Mouse (Mus musculus) hindbrain, embryonic 16.5 days (tissue): Measurements from ENCODE around the gene Ift140. TPM values are rescaled to one million over a fixed set of nuclear protein-coding genes. Genes with fewer than 3 reads are reported as not detected.

Source experiments
- ATAC-seq: fragments of 200-750 bp; cut with Nextera tagmentation; 2 replicates; pipeline ENCODE4 v1.8.0; 2017; ENCODE audit warnings: moderate TSS enrichment, moderate library complexity
- H3K27ac ChIP-seq: fragments of 300-500 bp; sonication (generic); 2 replicates; pipeline ENCODE4 v1.5.1; 2014; ENCODE audit warnings: low read depth, mild to moderate bottlenecking, control low read depth, low read length, moderate library complexity
- H3K27me3 ChIP-seq: fragments of 300-500 bp; sonication (generic); replicated peaks from 2 replicates; pipeline ENCODE4 v1.6.1; 2014; ENCODE audit warnings: low read length; ENCODE audit not compliant: control insufficient read depth, insufficient read depth
- H3K36me3 ChIP-seq: fragments of 300-500 bp; sonication (generic); 2 replicates; pipeline ENCODE4 v1.6.1; 2014; ENCODE audit warnings: mild to moderate bottlenecking, low read length, moderate library complexity, mixed read lengths; ENCODE audit not compliant: control insufficient read depth, insufficient read depth
- H3K4me1 ChIP-seq: fragments of 300-500 bp; sonication (generic); 2 replicates; pipeline ENCODE4 v1.6.1; 2014; ENCODE audit warnings: low read depth, low read length; ENCODE audit not compliant: control insufficient read depth, insufficient read depth
- H3K4me2 ChIP-seq: fragments of 300-500 bp; sonication (generic); 2 replicates; pipeline ENCODE4 v1.6.1; 2014; ENCODE audit warnings: mild to moderate bottlenecking, low read length, control low read depth, moderate library complexity
- H3K4me3 ChIP-seq: fragments of 300-500 bp; sonication (generic); 2 replicates; pipeline ENCODE4 v1.5.1; 2014; ENCODE audit warnings: mild to moderate bottlenecking, low read length, control low read depth, moderate library complexity
- H3K9ac ChIP-seq: fragments of 300-500 bp; sonication (generic); 2 replicates; pipeline ENCODE4 v1.6.1; 2014; ENCODE audit warnings: low read depth, mild to moderate bottlenecking, control low read depth, low read length, moderate library complexity
- H3K9me3 ChIP-seq: fragments of 300-500 bp; sonication (generic); 2 replicates; pipeline ENCODE4 v1.6.1; 2014; ENCODE audit warnings: mild to moderate bottlenecking, low read length, moderate library complexity; ENCODE audit not compliant: control insufficient read depth
- WGBS: fragments of 180-500 bp; shearing (Covaris S2); extraction: QIAGEN DNeasy Blood & Tissue Kit; methylation state at CpG from one replicate; pipeline ENCODE4 v1.1.7; 2014; 5-methylcytosine and 5-hydroxymethylcytosine counted together
- polyA plus RNA-seq: library from polyadenylated mRNA; unstranded; fragments of >200 nt; fragmentation: Nextera tagmentation; extraction: Ambion mirVana; gene quantifications from 2 replicates; pipeline ENCODE4 v1.2.1, GENCODE M21; 2015

The Ift140 gene
- polyA plus RNA-seq, 1 experiment from 2014 or later, result 17.1 TPM

GRCm38 (mm10) chr17:25139960-25140359 is 124.1 kb downstream of the Ift140 start:
- WGBS, result 65% methylated on average over 4 of the region's 4 CpGs
- H3K27me3 ChIP-seq, result no peaks in the 10 kb centered on the region
- H3K4me1 ChIP-seq, result peaks cover 2% of the 10 kb centered on the region; the same call in 1 of the 2 replicates
- no peak overlapping the region for H3K4me2 ChIP-seq
- no peak overlapping the region for H3K4me3 ChIP-seq
- H3K9me3 ChIP-seq, result no peaks in the 10 kb centered on the region
- H3K27ac ChIP-seq, result no peak overlapping the region
- peaks cover 2% of the 10 kb centered on the region; the same call in 1 of the 2 replicates for H3K36me3 ChIP-seq
- no peak for ATAC-seq
- no peak overlapping the region for H3K9ac ChIP-seq

Other genes starting within 250 kb of the Ift140 start
- gene Meiob, start 211.8 kb upstream of the Ift140 start, polyA plus RNA-seq, result not detected in 2 replicates
- 71.4 and 86.9 TPM in 2 replicates for gene Hagh, start 175.9 kb upstream of the Ift140 start, polyA plus RNA-seq
- 23.1 and 28.8 TPM in 2 replicates for gene Fahd1, start 165.7 kb upstream of the Ift140 start, polyA plus RNA-seq
- 0.15 TPM in 1 of 2 replicates, not detected in the other for gene Igfals, start 150.1 kb upstream of the Ift140 start, polyA plus RNA-seq
- 64.1 and 65.7 TPM in 2 replicates for gene Nubp2, start 129.7 kb upstream of the Ift140 start, polyA plus RNA-seq
- 88.2 and 90.4 TPM in 2 replicates for gene Spsb3, start 129.4 kb upstream of the Ift140 start, polyA plus RNA-seq
- 30.1 and 30.2 TPM in 2 replicates for gene Eme2, start 121.0 kb upstream of the Ift140 start, polyA plus RNA-seq
- gene Mrps34, start 121.0 kb upstream of the Ift140 start, polyA plus RNA-seq, result 85.3 and 89.0 TPM in 2 replicates
- 88.2 and 99.9 TPM in 2 replicates for gene Nme3, start 119.6 kb upstream of the Ift140 start, polyA plus RNA-seq
- gene Mapk8ip3, start 79.1 kb upstream of the Ift140 start, polyA plus RNA-seq, result 90.0 and 102 TPM in 2 replicates
- gene Jpt2, start 55.4 kb upstream of the Ift140 start, polyA plus RNA-seq, result 82.9 and 97.9 TPM in 2 replicates
- 4.0 and 5.5 TPM in 2 replicates for gene Cramp1l, start 297 bp upstream of the Ift140 start, polyA plus RNA-seq
- 13.8 and 14.1 TPM in 2 replicates for gene Tmem204, start 67.5 kb downstream of the Ift140 start, polyA plus RNA-seq
- 54.6 and 60.8 TPM in 2 replicates for gene Telo2, start 99.9 kb downstream of the Ift140 start, polyA plus RNA-seq
- gene Ptx4, start 104.7 kb downstream of the Ift140 start, polyA plus RNA-seq, result 0.49 TPM in 1 of 2 replicates, not detected in the other
- 28.9 and 34.3 TPM in 2 replicates for gene Clcn7, start 117.3 kb downstream of the Ift140 start, polyA plus RNA-seq
- not detected in 2 replicates for gene Ccdc154, start 146.4 kb downstream of the Ift140 start, polyA plus RNA-seq
- not detected in 2 replicates for gene Gm38655, start 159.4 kb downstream of the Ift140 start, polyA plus RNA-seq
- gene BC003965, start 168.5 kb downstream of the Ift140 start, polyA plus RNA-seq, result 33.8 and 34.1 TPM in 2 replicates
- gene Unkl, start 172.3 kb downstream of the Ift140 start, polyA plus RNA-seq, result 16.0 and 17.6 TPM in 2 replicates
- 110 and 114 TPM in 2 replicates for gene Gnptg, start 224.0 kb downstream of the Ift140 start, polyA plus RNA-seq
- 57.4 and 58.2 TPM in 2 replicates for gene Tsr3, start 224.1 kb downstream of the Ift140 start, polyA plus RNA-seq
- gene Baiap3, start 240.3 kb downstream of the Ift140 start, polyA plus RNA-seq, result 23.4 and 26.0 TPM in 2 replicates